Comparison of ENCODE assay signal across 8 mouse cellular contexts in the genomic region with DNA sequence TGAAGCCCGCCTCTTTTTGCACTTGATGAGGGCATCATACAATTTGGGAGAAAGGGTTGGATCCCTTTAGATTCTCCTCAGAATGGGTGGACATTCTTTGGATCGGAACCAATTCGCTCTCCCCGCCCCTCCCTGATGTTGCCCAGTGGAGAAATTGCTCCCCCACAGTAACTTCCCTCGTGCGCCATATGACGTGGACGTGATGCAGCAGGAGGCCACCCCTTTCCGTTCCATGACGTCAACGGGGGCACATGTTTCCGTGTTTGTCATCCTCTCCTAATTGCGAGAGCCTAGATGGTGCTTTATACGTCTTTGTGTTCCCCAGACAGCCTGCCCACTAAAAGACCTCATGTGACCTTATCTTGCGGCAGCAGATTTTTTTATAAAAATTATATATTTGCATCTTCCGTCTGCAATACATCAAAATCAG. TPM values are rescaled to one million over a fixed set of nuclear protein-coding genes. Genes with fewer than 3 reads are reported as not detected.
DNase-seq lines count a peak whose midpoint lies in the region; ATAC-seq lines count a peak whose summit lies in the region.

No protein-coding gene starts in this region.

- H3K27ac ChIP-seq in heart, embryonic 14.5 days (replicated peaks in 1 of 2; ENCODE audit: control insufficient read depth in 1 of 2, insufficient read depth in 1 of 2, low read depth in 2 of 2, low read length in 2 of 2): peak overlapping the region; percentile 92 to 94
- peak overlapping the region; percentile 97 for H3K27ac ChIP-seq in liver, embryonic 13.5 days
- peak overlapping the region; percentile 95 for H3K27ac ChIP-seq in stomach, embryonic 14.5 days (ENCODE audit: low read length)

- peak; percentile 74 for ATAC-seq in heart, embryonic 14.5 days (ENCODE audit: insufficient number of reproducible peaks, insufficient read depth, low FRiP score, low read depth)
- peak; percentile 74 for ATAC-seq in liver, embryonic 13.5 days (ENCODE audit: low read depth)
- peak; percentile 71; the same call in 1 of the 2 replicates for ATAC-seq in stomach, embryonic 14.5 days (ENCODE audit: insufficient number of reproducible peaks, insufficient read depth, low FRiP score, low read depth)

- peak overlapping the region; percentile 84 to 89 for H3K4me3 ChIP-seq in heart, embryonic 14.5 days (ENCODE audit: control insufficient read depth in 1 of 2, insufficient read depth in 1 of 2, low read depth in 1 of 2, low read length in 2 of 2)
- H3K4me3 ChIP-seq in liver, embryonic 13.5 days (replicated peaks): peak overlapping the region; percentile 88
- peak overlapping the region; percentile 68 for H3K4me3 ChIP-seq in stomach, embryonic 14.5 days (ENCODE audit: low read depth, low read length)

- no peaks in the 10 kb centered on the region for H3K9me3 ChIP-seq in heart, embryonic 14.5 days (ENCODE audit: control insufficient read depth, low read length)
- no peaks in the 10 kb centered on the region for H3K9me3 ChIP-seq in liver, embryonic 13.5 days (replicated peaks)
- no peaks in the 10 kb centered on the region for H3K9me3 ChIP-seq in stomach, embryonic 14.5 days (ENCODE audit: control insufficient read depth, low read depth, low read length)

- H3K4me1 ChIP-seq in heart, embryonic 14.5 days (ENCODE audit: control insufficient read depth in 2 of 2, insufficient read depth in 2 of 2, low read length in 2 of 2): peaks cover 2 to 6% of the 10 kb centered on the region in 2 experiments; a peak in 3 of 4 replicates
- peaks cover 59% of the 10 kb centered on the region for H3K4me1 ChIP-seq in liver, embryonic 13.5 days (replicated peaks)
- H3K4me1 ChIP-seq in stomach, embryonic 14.5 days (ENCODE audit: control insufficient read depth, insufficient read depth, low read length): 0 out of 2 replicates have a peak, but pooled peaks cover 8% of the 10 kb centered on the region

- H3K36me3 ChIP-seq in heart, embryonic 14.5 days (ENCODE audit: control insufficient read depth, insufficient read depth, low read length): peaks cover 17% of the 10 kb centered on the region
- H3K36me3 ChIP-seq in liver, embryonic 13.5 days: peaks cover 9% of the 10 kb centered on the region; the same call in 1 of the 2 replicates
- H3K36me3 ChIP-seq in stomach, embryonic 14.5 days (ENCODE audit: control insufficient read depth, insufficient read depth, low read length): peaks cover 3% of the 10 kb centered on the region; the same call in 1 of the 2 replicates

- peak overlapping the region; percentile 79 for H3K4me2 ChIP-seq in heart, embryonic 14.5 days (ENCODE audit: low read length)
- H3K4me2 ChIP-seq in liver, embryonic 13.5 days: peak overlapping the region; percentile 90
- H3K4me2 ChIP-seq in stomach, embryonic 14.5 days (replicated peaks; ENCODE audit: low read depth, low read length): peak overlapping the region; percentile 67

- WGBS in heart, embryonic 14.5 days: 5% methylated on average over 16 of the region's 16 CpGs
- WGBS in liver, embryonic 13.5 days (ENCODE audit: insufficient replicate concordance): 2% methylated on average over 16 of the region's 16 CpGs
- WGBS in stomach, embryonic 14.5 days: 2% methylated on average over 16 of the region's 16 CpGs

- H3K27me3 ChIP-seq in heart, embryonic 14.5 days (ENCODE audit: control insufficient read depth, insufficient read depth, low read length): no peaks in the 10 kb centered on the region
- H3K27me3 ChIP-seq in liver, embryonic 13.5 days: no peaks in the 10 kb centered on the region
- no peaks in the 10 kb centered on the region for H3K27me3 ChIP-seq in stomach, embryonic 14.5 days (ENCODE audit: control insufficient read depth, insufficient read depth, low read length)

- peak; percentile 98 to 99 for DNase-seq in CD8-positive naive resting alpha-beta T cell, adult 2 months (ENCODE audit: low read depth in 2 of 2, low spot score in 2 of 2)
- peak; percentile 73 for DNase-seq in c-Kit-negative CD71-positive TER-119-positive erythroid progenitor cells, embryonic 14.5 days (ENCODE audit: low read depth, low spot score)
- DNase-seq in fibroblast of lung, adult 2 months (ENCODE audit: low read depth): peak; percentile 61
- DNase-seq in kidney, postnatal 10 days: peak; percentile 92
- DNase-seq in liver, embryonic 13.5 days: peak; percentile 83
- peak; percentile 99 for DNase-seq in natural killer cell, adult 2 months (ENCODE audit: low spot score in 2 of 2)

- peak overlapping the region; percentile 91 for H3K9ac ChIP-seq in heart, embryonic 14.5 days (ENCODE audit: low read length)
- H3K9ac ChIP-seq in liver, embryonic 13.5 days: peak overlapping the region; percentile 90
- H3K9ac ChIP-seq in stomach, embryonic 14.5 days (replicated peaks; ENCODE audit: low read depth, low read length): peak overlapping the region; percentile 75

RNA-seq across cellular contexts. Expression of gene Babam2, which starts 0.8 kb away (rescaled TPM):
- 37.3 and 47.8 TPM in 2 replicates for polyA plus RNA-seq in heart, embryonic 14.5 days (2014; fragmentation: Nextera tagmentation; extraction: Ambion mirVana)
- 37.1 and 43.2 TPM in 2 replicates for polyA plus RNA-seq in liver, embryonic 13.5 days (2015; fragmentation: Nextera tagmentation; extraction: Ambion mirVana)
- 59.6 and 62.9 TPM in 2 replicates for polyA plus RNA-seq in stomach, embryonic 14.5 days (2014; fragmentation: Nextera tagmentation; extraction: Ambion mirVana)

RNA-seq across cellular contexts. Expression of gene Rbks, which starts 0.9 kb away (rescaled TPM):
- 3.6 and 4.5 TPM in 2 replicates for polyA plus RNA-seq in heart, embryonic 14.5 days (2014; fragmentation: Nextera tagmentation; extraction: Ambion mirVana)
- polyA plus RNA-seq in liver, embryonic 13.5 days (2015; fragmentation: Nextera tagmentation; extraction: Ambion mirVana): 21.2 and 22.9 TPM in 2 replicates
- polyA plus RNA-seq in stomach, embryonic 14.5 days (2014; fragmentation: Nextera tagmentation; extraction: Ambion mirVana): 2.2 and 3.3 TPM in 2 replicates

Comparison
In these comparisons a context has a peak if more than half of its experiments do, and no peak if none do; other contexts are left out.
1. Peak in every context shown above with its lines: DNase-seq, ATAC-seq, H3K4me3 ChIP-seq and H3K27ac ChIP-seq.